Mouse (Mus musculus) C2C12 (cell line): Measurements from ENCODE around the gene Dagla.

Experiments used
- CEBPB ChIP-seq: IDR thresholded peaks from one replicate; pipeline ENCODE4 v1.6.1; 2011; ENCODE audit warnings: low read depth, mild to moderate bottlenecking, control low read depth, moderate library complexity
- CTCF ChIP-seq: IDR thresholded peaks from one replicate; pipeline ENCODE4 v1.5.1; 2011; ENCODE audit not compliant: control insufficient read depth, insufficient read depth, insufficient read length
- FOSL1 ChIP-seq: IDR thresholded peaks from one replicate; pipeline ENCODE4 v1.8.0; 2011; ENCODE audit warnings: mild to moderate bottlenecking, low read length; ENCODE audit not compliant: poor library complexity, insufficient read depth, severe bottlenecking
- MAX ChIP-seq: IDR thresholded peaks from one replicate; pipeline ENCODE4 v1.6.1; 2011; ENCODE audit warnings: mild to moderate bottlenecking, control low read depth
- MYOD1 ChIP-seq: IDR thresholded peaks from one replicate; pipeline ENCODE4 v1.6.1; 2011; ENCODE audit warnings: low read depth; ENCODE audit not compliant: control insufficient read depth, insufficient read length

GRCm38 (mm10) chr19:10323860-10324259, 19.2 kb upstream of the Dagla start:
- TF ChIP-seq CTCF (no peak), MYOD1 (no peak), MAX (no peak), CEBPB (no peak), FOSL1 (no peak)
